Mouse (Mus musculus) adrenal gland, adult (tissue): ENCODE data around the gene Tuba3b.

ENCODE experiments used
- DNase-seq, 2 experiments: peaks; one replicate each; pipeline ENCODE4 v3.0.0; 2022 to 2023; ENCODE audit warnings: low spot score in 1 of 2; ENCODE audit not compliant: inconsistent age in 2 of 2

Gene Tuba3b

DNA sequence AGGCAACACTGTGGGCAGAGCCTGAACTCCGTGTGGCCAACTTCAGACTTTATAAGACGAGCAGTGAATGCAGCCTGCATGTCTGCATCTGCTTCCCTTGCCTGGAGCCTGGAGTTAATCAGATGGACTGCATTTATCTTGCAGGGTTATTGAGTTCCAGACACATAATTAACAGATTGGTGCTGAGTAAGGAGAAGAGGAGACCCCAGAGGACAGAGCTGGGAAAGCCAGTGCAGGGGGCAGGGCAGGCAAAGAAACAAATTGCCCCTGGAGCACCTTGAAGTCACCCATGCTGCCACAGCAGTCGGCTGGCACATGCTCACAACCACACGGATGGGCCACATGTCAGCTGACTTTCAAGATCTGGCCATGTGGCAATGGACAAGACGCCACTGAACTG is 48.7 kb downstream of the Tuba3b start:
- DNase-seq = no peak

DNA sequence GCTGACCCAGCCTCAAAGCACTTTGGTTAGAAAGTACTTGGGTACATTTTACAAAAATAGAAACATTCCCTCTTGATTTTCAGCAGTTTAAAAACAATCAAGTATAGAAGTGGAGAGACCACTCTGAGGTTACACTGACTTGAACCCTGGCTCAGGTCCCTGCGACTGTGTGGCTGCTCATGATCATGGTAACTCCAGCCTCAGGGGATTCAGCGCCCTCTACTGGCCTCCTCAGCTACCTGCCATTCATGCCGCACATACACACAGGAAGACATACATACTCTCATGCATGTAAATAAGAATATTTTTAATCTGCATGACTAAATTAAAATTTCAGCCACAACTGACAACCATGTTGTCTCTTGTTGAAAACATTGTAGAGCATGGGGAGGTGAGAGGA is 50.2 kb downstream of the Tuba3b start:
- DNase-seq = no peak

DNA sequence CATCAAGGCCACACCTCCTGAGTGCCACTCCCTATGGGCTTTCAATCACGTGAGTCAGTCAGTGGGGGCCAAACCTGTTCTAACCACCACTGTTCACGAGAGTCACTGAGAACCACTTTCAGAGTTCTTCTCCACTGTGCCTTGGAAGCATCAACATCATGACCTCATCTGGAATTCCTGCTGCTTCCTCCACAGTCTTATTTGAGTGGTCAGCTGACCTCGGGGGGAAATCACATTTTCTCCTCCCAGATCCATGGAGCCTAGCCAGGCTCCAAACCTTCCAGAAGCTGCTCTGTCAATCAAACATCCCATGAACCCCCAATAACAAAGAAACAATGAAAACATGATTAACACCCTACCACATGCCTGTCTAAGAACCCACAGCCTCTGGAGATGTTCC is 52.1 kb downstream of the Tuba3b start:
- no peak for DNase-seq

GRCm38 (mm10) chr6:145669596-145670071 is 54.1 kb downstream of the Tuba3b start:
- no peak for DNase-seq
